Mouse (Mus musculus): ENCODE results near the gene Ksr1.

DNA sequence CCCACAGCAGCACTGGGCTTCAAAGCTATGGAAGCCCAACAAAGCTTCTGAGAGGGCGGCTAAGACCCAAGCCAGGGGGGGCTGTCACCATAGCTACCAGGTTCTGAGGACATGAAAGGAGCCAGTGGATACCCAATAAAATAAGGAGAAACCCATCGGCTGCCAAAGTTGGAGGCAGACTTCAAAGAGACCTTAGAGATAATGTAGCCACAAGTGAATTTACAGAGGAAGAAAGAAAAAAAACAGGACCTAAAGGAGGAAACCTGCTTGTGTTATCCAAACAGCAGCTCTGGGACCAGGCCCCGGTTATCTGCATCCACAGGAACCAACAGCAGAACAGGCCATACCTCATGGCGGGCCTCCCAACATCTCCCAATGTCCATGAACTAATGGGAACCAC, 88.4 kb downstream of the Ksr1 start:
- no peak for TF ChIP-seq CTCF (IDR thresholded peaks at IDR 0.05; ENCODE audit: low read depth)
- no peak for TF ChIP-seq EP300 (optimal IDR thresholded peaks at IDR 0.05)
